Mouse (Mus musculus): Measurements from ENCODE around the gene Sept6.
"Not testable (repeated sequence)": the region's sequence is repeated elsewhere in the genome, so short reads cannot be mapped to it uniquely, and the experiment has no call there.

Gene Sept6

GRCm38 (mm10) chrX:36969501-36969900 lies 22.1 kb downstream of the Sept6 start:
- no peak for DNase-seq (ENCODE audit: low spot score)

- DNase-seq (ENCODE audit: low spot score) = no peak
Observed at GRCm38 (mm10) chrX:36956674-36957073, 34.9 kb downstream of the Sept6 start.

GRCm38 (mm10) chrX:36941106-36941505 lies 50.5 kb downstream of the Sept6 start:
- DNase-seq (ENCODE audit: low spot score) = no peak

- DNase-seq (ENCODE audit: low spot score) = peak; percentile 18
Observed at GRCm38 (mm10) chrX:36939806-36940413, 51.7 kb downstream of the Sept6 start.

GRCm38 (mm10) chrX:36935326-36935966 lies 56.1 kb downstream of the Sept6 start:
- no peak for DNase-seq (ENCODE audit: low spot score)

GRCm38 (mm10) chrX:36930574-36930973 lies 61.0 kb downstream of the Sept6 start:
- peak; percentile 41 for DNase-seq (ENCODE audit: low spot score)

GRCm38 (mm10) chrX:36929694-36930093 lies 61.9 kb downstream of the Sept6 start:
- no peak for DNase-seq (ENCODE audit: low spot score)

GRCm38 (mm10) chrX:36928791-36929190 lies 62.8 kb downstream of the Sept6 start:
- DNase-seq (ENCODE audit: low spot score) = no peak

GRCm38 (mm10) chrX:36921346-36921745 lies 70.2 kb downstream of the Sept6 start:
- DNase-seq (ENCODE audit: low spot score) = no peak

- DNase-seq (ENCODE audit: low spot score) = no peak
Observed at GRCm38 (mm10) chrX:36917749-36918148, 73.8 kb downstream of the Sept6 start.

- DNase-seq (ENCODE audit: low spot score) = peak; percentile 25
Observed at GRCm38 (mm10) chrX:36911343-36911742, 80.3 kb downstream of the Sept6 start.

- DNase-seq (ENCODE audit: low spot score) = no peak
Observed at GRCm38 (mm10) chrX:36906539-36906938, 85.1 kb downstream of the Sept6 start.

- peak; percentile 93 for DNase-seq (ENCODE audit: low spot score)
Observed at GRCm38 (mm10) chrX:36903115-36903768, 88.4 kb downstream of the Sept6 start.

- DNase-seq (ENCODE audit: low spot score) = peak; percentile 13
Observed at GRCm38 (mm10) chrX:36902321-36903114, 89.1 kb downstream of the Sept6 start, which contains the start of gene Nkrf. Gene Nkrf (minus strand): TSS chrX:36902899.

- no peak for DNase-seq (ENCODE audit: low spot score)
Observed at GRCm38 (mm10) chrX:36901655-36902054, 89.9 kb downstream of the Sept6 start.

- not testable (repeated sequence) for DNase-seq (ENCODE audit: low spot score)
Observed at GRCm38 (mm10) chrX:36898931-36899330, 92.7 kb downstream of the Sept6 start.

GRCm38 (mm10) chrX:36884719-36885118 lies 106.9 kb downstream of the Sept6 start:
- no peak for DNase-seq (ENCODE audit: low spot score)

GRCm38 (mm10) chrX:36874704-36875128 lies 116.9 kb downstream of the Sept6 start:
- DNase-seq (ENCODE audit: low spot score) = peak; percentile 9

- peak; percentile 80 for DNase-seq (ENCODE audit: low spot score)
Observed at GRCm38 (mm10) chrX:36874178-36874696, 117.4 kb downstream of the Sept6 start.

GRCm38 (mm10) chrX:36873765-36874164 lies 117.8 kb downstream of the Sept6 start, which contains the start of the genes Ube2a and C330007P06Rik:
Gene Ube2a (plus strand): TSS chrX:36873900.
Gene C330007P06Rik (minus strand): TSS chrX:36874111.
- no peak for DNase-seq (ENCODE audit: low spot score)

GRCm38 (mm10) chrX:36870372-36870771 lies 121.2 kb downstream of the Sept6 start:
- DNase-seq (ENCODE audit: low spot score) = no peak
